ENCODE assay signal across 29 mouse cellular contexts in genomic region chr8:73303907-73304306, GRCm38 (mm10). TPM values are rescaled to one million over a fixed set of nuclear protein-coding genes. Genes with fewer than 3 reads are reported as not detected.
DNase-seq lines count a peak whose midpoint lies in the region; ATAC-seq and TF ChIP-seq lines count a peak whose summit lies in the region.
"Had no signal": no experiment of that assay in that cellular context is flagged by ENCODE, and none has a peak within 500 bp of the region (broad histone marks: within the 10 kb centered on the region; RNA-seq: fewer than 3 reads in every experiment).

No protein-coding gene starts in this region.

- H3K4me2 ChIP-seq in neural tube, embryonic 13.5 days = no peak overlapping the region
- no peak overlapping the region for H3K4me2 ChIP-seq in neural tube, embryonic 15.5 days
- H3K4me2 ChIP-seq: embryonic facial prominence, embryonic 12.5 days; embryonic facial prominence, embryonic 15.5 days; heart, embryonic 12.5 days; heart, embryonic 15.5 days; hindbrain, embryonic 14.5 days had no signal

- ATAC-seq in neural tube, embryonic 13.5 days (ENCODE audit: low read depth) = peak; percentile 19; the same call in 1 of the 2 replicates
- no peak; the same call in 1 of the 2 replicates for ATAC-seq in neural tube, embryonic 15.5 days (ENCODE audit: low FRiP score)
- ATAC-seq: CD4-positive, CD25-positive, alpha-beta regulatory T cell, adult 4 months; forebrain, embryonic 14.5 days; forebrain, postnatal 0 days; intestine, postnatal 0 days had no signal

- H3K36me3 ChIP-seq in neural tube, embryonic 13.5 days = no peaks in the 10 kb centered on the region
- no peaks in the 10 kb centered on the region for H3K36me3 ChIP-seq in neural tube, embryonic 15.5 days
- H3K36me3 ChIP-seq: embryonic facial prominence, embryonic 12.5 days; embryonic facial prominence, embryonic 15.5 days; heart, embryonic 12.5 days; heart, embryonic 15.5 days; hindbrain, embryonic 10.5 days had no signal

- 72% methylated on average over 4 of the region's 4 CpGs for WGBS in neural tube, embryonic 13.5 days
- 53% methylated on average over 4 of the region's 4 CpGs for WGBS in neural tube, embryonic 15.5 days

- intact Hi-C loops in gastrocnemius, postnatal 14 days (cut with DNase I; ENCODE audit: low total_unique reads) = no loop called here

- no peak overlapping the region for H3K27ac ChIP-seq in neural tube, embryonic 13.5 days (replicated peaks)
- no peak overlapping the region for H3K27ac ChIP-seq in neural tube, embryonic 15.5 days (replicated peaks)
- peak overlapping the region; percentile 57 for H3K27ac ChIP-seq in bone marrow macrophage, adult 2 months (ENCODE audit: insufficient read depth, low read depth, low read length)
- H3K27ac ChIP-seq: embryonic facial prominence, embryonic 12.5 days; embryonic facial prominence, embryonic 15.5 days; gastrocnemius, adult 2 months; heart, embryonic 15.5 days; hindbrain, embryonic 10.5 days; hindbrain, embryonic 14.5 days had no signal

- peak; percentile 36 for DNase-seq in heart, adult 11 months
- DNase-seq in heart, adult 9 months (ENCODE audit: low spot score in 2 of 2) = no peak
- peak; percentile 53 for DNase-seq in MN1 (ENCODE audit: low spot score)
- DNase-seq in gastrocnemius, postnatal 14 days = no peak
- DNase-seq in gastrocnemius, postnatal 10 days = no peak
- DNase-seq: adrenal gland, adult 2 months; adrenal gland, postnatal 14 days; cerebellum, adult 11-12 months; cerebellum, adult 8-10 months; cerebellum, postnatal 10 days; cerebellum, postnatal 36 days; forebrain, postnatal 0 days; gastrocnemius, adult 2 months; gastrocnemius, postnatal 36 days; heart, postnatal 10 days; heart, postnatal 36 days had no signal

- peaks cover 27% of the 10 kb centered on the region; the same call in 1 of the 2 replicates for H3K4me1 ChIP-seq in neural tube, embryonic 13.5 days (replicated peaks)
- H3K4me1 ChIP-seq in neural tube, embryonic 15.5 days = peaks cover 17% of the 10 kb centered on the region; the same call in 1 of the 2 replicates
- peaks cover 2% of the 10 kb centered on the region; the same call in 1 of the 2 replicates for H3K4me1 ChIP-seq in bone marrow macrophage, adult 2 months (ENCODE audit: control insufficient read depth, insufficient read depth, low read length)
- H3K4me1 ChIP-seq: embryonic facial prominence, embryonic 12.5 days; embryonic facial prominence, embryonic 15.5 days; hindbrain, embryonic 10.5 days had no signal

- H3K9ac ChIP-seq in neural tube, embryonic 13.5 days = no peak overlapping the region
- H3K9ac ChIP-seq in neural tube, embryonic 15.5 days (replicated peaks) = no peak overlapping the region
- H3K9ac ChIP-seq: embryonic facial prominence, embryonic 12.5 days; embryonic facial prominence, embryonic 15.5 days; forebrain, postnatal 0 days; heart, embryonic 12.5 days; heart, embryonic 15.5 days; hindbrain, embryonic 14.5 days had no signal

- H3K9me3 ChIP-seq in neural tube, embryonic 13.5 days = no peaks in the 10 kb centered on the region
- H3K9me3 ChIP-seq in neural tube, embryonic 15.5 days (replicated peaks) = no peaks in the 10 kb centered on the region
- H3K9me3 ChIP-seq: embryonic facial prominence, embryonic 12.5 days; embryonic facial prominence, embryonic 15.5 days; heart, embryonic 12.5 days; heart, embryonic 15.5 days; hindbrain, embryonic 10.5 days had no signal

- H3K4me3 ChIP-seq in neural tube, embryonic 13.5 days = no peak overlapping the region
- H3K4me3 ChIP-seq in neural tube, embryonic 15.5 days (replicated peaks) = no peak overlapping the region
- H3K4me3 ChIP-seq in bone marrow macrophage, adult 2 months (ENCODE audit: insufficient read depth, low read length) = no peak overlapping the region
- H3K4me3 ChIP-seq: embryonic facial prominence, embryonic 12.5 days; embryonic facial prominence, embryonic 15.5 days; gastrocnemius, adult 2 months; heart, embryonic 12.5 days; heart, embryonic 15.5 days; hindbrain, embryonic 10.5 days had no signal

- H3K27me3 ChIP-seq in neural tube, embryonic 13.5 days = no peaks in the 10 kb centered on the region
- no peaks in the 10 kb centered on the region for H3K27me3 ChIP-seq in neural tube, embryonic 15.5 days (replicated peaks)
- H3K27me3 ChIP-seq: embryonic facial prominence, embryonic 12.5 days; embryonic facial prominence, embryonic 15.5 days; heart, embryonic 12.5 days; heart, embryonic 15.5 days had no signal

- TF ChIP-seq CTCF in bone marrow macrophage, adult 2 months (IDR thresholded peaks at IDR 0.05; ENCODE audit: low read depth, low read length) = no peak

- no peak for TF ChIP-seq POLR2A in bone marrow macrophage, adult 2 months (IDR thresholded peaks at IDR 0.05; ENCODE audit: borderline replicate concordance, low read depth, low read length)

RNA-seq across cellular contexts. Expression of gene Large1, which starts 49.4 kb away (rescaled TPM):
- polyA plus RNA-seq in neural tube, embryonic 13.5 days (2015; fragmentation: Nextera tagmentation; extraction: Ambion mirVana) = 14.0 and 14.2 TPM in 2 replicates
- polyA plus RNA-seq in neural tube, embryonic 15.5 days (2015; fragmentation: Nextera tagmentation; extraction: Ambion mirVana) = 15.0 and 17.1 TPM in 2 replicates
- 8.0 and 8.4 TPM in 2 replicates for polyA plus RNA-seq in bone marrow macrophage, adult 2 months (2012; ENCODE audit: insufficient read depth, insufficient read length, missing spikeins)
- 10 to 100 TPM; 17.7 to 19.0 TPM for total RNA-seq in gastrocnemius, postnatal 14 days (2021)
- 10 to 100 TPM; 25.1 to 26.9 TPM for total RNA-seq in gastrocnemius, postnatal 10 days (2021)
- total RNA-seq: MEL had no signal

Comparison
In these comparisons a context has a peak if more than half of its experiments do, and no peak if none do; other contexts are left out.
1. DNase-seq: peak in heart, adult 11 months (single experiment) and MN1 (single experiment); none in heart, adult 9 months (0 of 2), gastrocnemius, postnatal 14 days (single experiment) and gastrocnemius, postnatal 10 days (single experiment).